Mouse (Mus musculus): Measurements from ENCODE around the gene Camta1.

DNA sequence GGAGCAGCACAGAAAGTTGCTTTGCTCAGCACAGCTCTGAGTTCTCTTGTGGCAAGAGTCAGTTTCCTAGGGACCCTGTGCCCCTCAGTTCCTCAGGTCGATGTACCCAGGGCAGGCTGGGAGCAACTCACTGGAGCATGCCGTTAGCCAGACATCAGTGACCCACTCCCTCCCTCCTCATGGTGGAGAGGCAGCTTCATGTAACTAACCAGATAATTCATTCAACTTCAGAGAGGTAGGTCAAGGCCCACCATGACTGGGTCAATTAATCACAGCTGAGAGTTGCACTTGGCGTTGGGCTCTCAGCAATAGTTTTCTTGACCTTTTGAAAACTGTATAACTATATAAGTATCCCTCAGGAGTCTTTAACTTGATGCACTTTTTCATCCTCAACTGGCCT lies 624.2 kb downstream of the Camta1 start:
- TF ChIP-seq GATA1 (IDR thresholded peaks at IDR 0.05; ENCODE audit: borderline replicate concordance, low read length) (no peak), FLI1 (IDR thresholded peaks at IDR 0.05; ENCODE audit: low read length) (no peak)
